Mouse (Mus musculus) CH12.LX (cell line): ENCODE data around the gene Pofut1.

Source experiments
- CTCF ChIP-seq, 2 experiments: IDR thresholded peaks in 1 of 2; conservative IDR thresholded peaks in 1 of 2; 2 replicates each; pipeline ENCODE4 v1.5.1; 2011 to 2012; ENCODE audit warnings: low read depth in 2 of 2, low read length in 2 of 2, improper control_type of control experiment in 1 of 2, inconsistent platforms in 1 of 2, mild to moderate bottlenecking in 1 of 2, moderate library complexity in 1 of 2
- E2F4 ChIP-seq: IDR thresholded peaks from 2 replicates; pipeline ENCODE4 v1.6.1; 2011; ENCODE audit warnings: low read depth, low read length, improper control_type of control experiment; ENCODE audit not compliant: insufficient replicate concordance
- ELF1 ChIP-seq: IDR thresholded peaks from 2 replicates; pipeline ENCODE4 v1.6.1; 2014; ENCODE audit warnings: low read depth, mild to moderate bottlenecking, inconsistent platforms, low read length, improper control_type of control experiment
- EP300 ChIP-seq: IDR thresholded peaks from 2 replicates; pipeline ENCODE4 v1.6.1; 2011; ENCODE audit warnings: low read length, improper control_type of control experiment
- HCFC1 ChIP-seq: IDR thresholded peaks from 2 replicates; pipeline ENCODE4 v1.6.1; 2012; ENCODE audit warnings: low read depth, mild to moderate bottlenecking, inconsistent platforms, low read length, improper control_type of control experiment
- JUND ChIP-seq: conservative IDR thresholded peaks from 2 replicates; pipeline ENCODE4 v1.6.1; 2011; ENCODE audit warnings: low read depth, low read length, improper control_type of control experiment
- KAT2A ChIP-seq: IDR thresholded peaks from 2 replicates; pipeline ENCODE4 v1.6.1; 2012; ENCODE audit warnings: low read length, improper control_type of control experiment, inconsistent platforms; ENCODE audit not compliant: insufficient replicate concordance
- MAX ChIP-seq: IDR thresholded peaks from 2 replicates; pipeline ENCODE4 v1.6.1; 2011; ENCODE audit warnings: low read length, improper control_type of control experiment
- POLR2A ChIP-seq: IDR thresholded peaks from 2 replicates; pipeline ENCODE4 v1.6.1; 2011; ENCODE audit warnings: low read depth, mild to moderate bottlenecking, improper control_type of control experiment, low read length
- POLR2AphosphoS2 ChIP-seq: IDR thresholded peaks from 2 replicates; pipeline ENCODE4 v1.6.1; 2011; ENCODE audit warnings: low read depth, low read length, improper control_type of control experiment
- SIN3A ChIP-seq: IDR thresholded peaks from 2 replicates; pipeline ENCODE4 v1.6.1; 2012; ENCODE audit warnings: low read length, improper control_type of control experiment, inconsistent platforms
- ZNF384 ChIP-seq: IDR thresholded peaks from 2 replicates; pipeline ENCODE4 v1.6.1; 2012; ENCODE audit warnings: low read depth, low read length, improper control_type of control experiment, inconsistent platforms

DNA sequence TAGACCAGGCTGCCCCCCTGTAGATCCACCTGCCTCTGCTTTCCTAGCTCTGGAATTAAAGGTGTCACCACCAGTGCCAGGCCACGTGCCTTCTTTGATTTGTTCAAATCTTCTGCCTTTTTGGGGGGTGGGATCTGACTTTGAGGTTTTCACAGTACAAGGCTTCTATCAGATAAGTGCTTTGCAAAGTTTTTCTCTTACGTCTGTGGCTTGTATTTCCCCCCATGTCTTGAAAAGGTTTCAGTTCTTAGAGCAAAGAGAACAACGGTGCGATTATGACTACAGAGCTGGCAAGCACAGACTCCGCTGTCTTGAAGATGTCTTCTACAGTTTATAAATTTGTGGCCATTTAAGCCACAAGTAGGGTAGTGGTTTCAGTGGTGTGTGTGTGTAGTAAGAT lies 29.9 kb upstream of the Pofut1 start:
- TF ChIP-seq ELF1 (no peak), KAT2A (no peak), POLR2A (no peak), CTCF (conservative IDR thresholded peaks at IDR 0.05 in 1 of 2, IDR thresholded peaks at IDR 0.05 in 1 of 2; ENCODE audit: low read depth in 2 of 2, low read length in 2 of 2) (no peak), ZNF384 (no peak), EP300 (no peak), E2F4 (no peak), HCFC1 (no peak), SIN3A (no peak), JUND (no peak), MAX (no peak), POLR2AphosphoS2 (no peak)
